Mouse (Mus musculus) adrenal gland, adult 10 weeks (tissue): ENCODE results near the gene B3gntl1. TPM values are rescaled to one million over a fixed set of nuclear protein-coding genes. Genes with fewer than 3 reads are reported as not detected.

Source experiments
- polyA plus RNA-seq: library from polyadenylated mRNA; stranded (reverse); fragments of 350-450 nt; fragmentation: Illumina TruSeq; extraction: RNeasy Lipid Tissue Mini Kit (QIAGEN cat#74804); gene quantifications from one replicate; pipeline ENCODE4 v1.2.3, GENCODE M21; 2014; ENCODE audit warnings: low read depth, low replicate concordance

B3gntl1 gene
- polyA plus RNA-seq, result 2.6 TPM

GRCm38 (mm10) chr11:121672990-121673572 lies at the start of gene B3gntl1:
Gene B3gntl1, minus strand, starts transcription at chr11:121673153.

GRCm38 (mm10) chr11:121701244-121701643 lies 28.3 kb upstream of the B3gntl1 start, which contains the start of gene Metrnl:
Gene Metrnl, plus strand, starts transcription at chr11:121701544.

Other genes with a start within 250 kb of the B3gntl1 start
- gene Fn3k, start 238.2 kb downstream of the B3gntl1 start, polyA plus RNA-seq, result 0.41 TPM
- 31.0 TPM for gene Tbcd, start 221.2 kb downstream of the B3gntl1 start, polyA plus RNA-seq
- gene Zfp750, start 153.8 kb downstream of the B3gntl1 start, polyA plus RNA-seq, result 0.58 TPM
- 3.4 TPM for gene Metrnl, start 28.4 kb upstream of the B3gntl1 start, polyA plus RNA-seq
- not detected for gene Ptchd3, start 157.1 kb upstream of the B3gntl1 start, polyA plus RNA-seq